Mouse (Mus musculus) olfactory bulb, adult 2 months (tissue): ENCODE data around the gene Uroc1.

Experiments
- CTCF ChIP-seq: fragments of 200-500 bp; IDR thresholded peaks from 2 replicates; pipeline ENCODE4 v1.5.1; 2012; ENCODE audit warnings: low read depth, mild to moderate bottlenecking, low read length, moderate library complexity; ENCODE audit not compliant: insufficient read depth
- POLR2A ChIP-seq: fragments of 200-500 bp; IDR thresholded peaks from 2 replicates; pipeline ENCODE4 v1.6.1; 2012; ENCODE audit warnings: mild to moderate bottlenecking, low read depth, low read length, moderate library complexity; ENCODE audit not compliant: insufficient read depth

DNA sequence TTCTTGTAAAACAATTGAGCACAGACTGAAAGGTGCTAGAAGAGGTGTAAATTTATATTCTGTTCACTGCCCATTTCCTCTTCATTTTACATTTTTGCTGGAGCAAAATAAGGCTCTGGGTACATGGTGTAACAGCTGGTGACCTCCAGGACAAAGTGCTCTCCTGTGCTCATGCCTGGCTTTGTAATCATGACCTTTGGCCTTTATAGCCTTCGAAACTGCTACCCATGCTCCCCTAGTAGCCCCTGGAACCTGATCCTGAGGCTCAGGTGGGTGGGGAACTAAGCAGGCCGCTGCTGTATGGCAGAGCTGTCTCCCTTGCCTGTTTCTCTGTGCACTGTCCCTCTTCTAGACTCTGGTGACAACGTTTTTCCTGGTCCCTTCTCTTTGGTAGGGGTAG is 60.9 kb downstream of the Uroc1 start:
- TF ChIP-seq POLR2A, result no peak
- TF ChIP-seq CTCF, result no peak
